In genomic region chr3:104438777-104439176, GRCm38 (mm10) we compare ENCODE assay signal across 13 mouse cellular contexts.
"Had no signal": no experiment of that assay in that cellular context is flagged by ENCODE, and none has a peak within 500 bp of the region (broad histone marks: within the 10 kb centered on the region; RNA-seq: fewer than 3 reads in every experiment).

No protein-coding gene starts in this region.

- H3K9me3 ChIP-seq: limb, embryonic 13.5 days; liver, embryonic 12.5 days; midbrain, embryonic 15.5 days; neural tube, embryonic 13.5 days had no signal

- H3K27ac ChIP-seq: limb, embryonic 13.5 days; liver, embryonic 12.5 days; midbrain, embryonic 15.5 days; neural tube, embryonic 13.5 days had no signal

- H3K4me2 ChIP-seq: limb, embryonic 13.5 days; liver, embryonic 12.5 days; midbrain, embryonic 15.5 days; neural tube, embryonic 13.5 days had no signal

- H3K27me3 ChIP-seq: limb, embryonic 13.5 days; liver, embryonic 12.5 days; midbrain, embryonic 15.5 days; neural tube, embryonic 13.5 days had no signal

- H3K9ac ChIP-seq: limb, embryonic 13.5 days; liver, embryonic 12.5 days; midbrain, embryonic 15.5 days; neural tube, embryonic 13.5 days had no signal

- H3K36me3 ChIP-seq: limb, embryonic 13.5 days; liver, embryonic 12.5 days; midbrain, embryonic 15.5 days; neural tube, embryonic 13.5 days had no signal

- DNase-seq: kidney, adult 9 months; kidney, postnatal 14 days; left cerebral cortex, postnatal 4 days; lung, adult 18-20 months; lung, postnatal 36 days; retina, postnatal 1 day; right cerebral cortex, postnatal 14 days; thymus, postnatal 36 days had no signal

- ATAC-seq: liver, embryonic 12.5 days; lung, postnatal 0 days; midbrain, embryonic 15.5 days had no signal

- H3K4me3 ChIP-seq: limb, embryonic 13.5 days; liver, embryonic 12.5 days; midbrain, embryonic 15.5 days; neural tube, embryonic 13.5 days had no signal
